Mouse (Mus musculus): ENCODE data around the gene Soat2. TPM values are rescaled to one million over a fixed set of nuclear protein-coding genes. Genes with fewer than 3 reads are reported as not detected.
"Not testable (repeated sequence)": the region's sequence is repeated elsewhere in the genome, so short reads cannot be mapped to it uniquely, and the experiment has no call there.

Soat2 gene
- polyA plus RNA-seq, 1 experiment from 2014 or later = 0.20 TPM

- no peak overlapping the region for H3K27ac ChIP-seq
- WGBS = 90% methylated on average over 5 of the region's 5 CpGs
- no peak overlapping the region for H3K4me3 ChIP-seq
These were observed 9.2 kb upstream of the Soat2 start for GRCm38 (mm10) chr15:102141120-102141519.

DNA sequence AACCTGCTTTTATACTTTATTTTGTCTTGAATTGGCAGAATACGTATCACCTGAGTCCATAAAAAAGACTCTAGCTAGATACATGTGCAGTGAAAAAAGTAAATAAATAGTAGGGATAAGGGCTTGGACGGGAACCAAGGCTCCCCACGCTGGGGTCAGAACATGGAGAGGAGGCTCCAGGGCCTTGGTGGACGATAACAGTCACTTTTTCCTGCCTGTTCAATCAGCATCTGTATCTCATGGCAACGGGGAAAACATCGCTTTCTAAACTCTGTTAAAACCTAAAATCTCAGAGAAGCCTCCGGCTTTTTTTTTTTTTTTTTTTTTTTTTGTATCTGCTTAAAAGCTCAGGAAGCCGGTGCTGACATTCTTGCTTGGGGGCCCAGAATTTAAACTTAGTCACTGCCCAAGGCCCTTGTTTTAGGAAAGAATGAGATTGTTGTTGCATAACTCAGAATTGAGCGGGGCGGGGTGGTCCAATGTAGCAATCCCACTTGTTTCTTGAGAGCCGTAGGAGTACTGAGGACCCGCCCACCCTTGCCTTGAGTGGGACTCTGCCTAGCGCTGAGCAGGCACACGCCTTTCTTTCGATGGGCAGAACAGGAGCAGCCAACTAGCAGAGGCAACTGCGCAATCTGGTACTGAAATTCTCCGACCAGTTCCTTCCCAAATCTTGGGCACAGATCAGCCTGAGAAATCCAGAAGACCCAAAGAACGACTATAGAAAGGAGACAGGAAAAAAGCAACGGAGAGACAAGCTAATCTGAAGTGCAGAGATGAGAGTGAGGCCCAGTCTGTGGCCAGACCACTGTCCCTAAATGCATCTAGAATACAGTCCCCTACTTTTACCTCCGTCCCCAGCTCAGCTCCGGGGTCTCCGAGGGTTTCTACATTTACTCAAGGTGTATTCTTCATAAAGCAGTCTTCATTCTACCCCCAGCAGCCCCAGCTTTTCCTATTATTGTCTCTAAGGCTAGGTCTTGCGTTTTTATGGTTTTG, 7.1 kb upstream of the Soat2 start:
- WGBS = 53% methylated on average over 23 of the region's 23 CpGs
- Histone ChIP-seq H3K4me3 (no peak overlapping the region), H3K36me3 (no peaks in the 10 kb centered on the region), H3K9ac (no peak overlapping the region), H3K27ac (no peak overlapping the region), H3K9me3 (no peaks in the 10 kb centered on the region), H3K4me1 (peaks cover 20% of the 10 kb centered on the region), H3K4me2 (replicated peaks) (no peak overlapping the region), H3K27me3 (peaks cover 28% of the 10 kb centered on the region)
- no peak for ATAC-seq (ENCODE audit: low FRiP score, low read depth)

More at GRCm38 (mm10) chr15:102141120-102141519, 9.2 kb upstream of the Soat2 start:
- no peak for ATAC-seq (ENCODE audit: low FRiP score, low read depth)
- H3K27me3 ChIP-seq = peaks cover 27% of the 10 kb centered on the region
- no peak overlapping the region for H3K9ac ChIP-seq
- no peak overlapping the region for H3K4me2 ChIP-seq (replicated peaks)
- H3K9me3 ChIP-seq = no peaks in the 10 kb centered on the region
- no peaks in the 10 kb centered on the region for H3K36me3 ChIP-seq
- H3K4me1 ChIP-seq = peaks cover 25% of the 10 kb centered on the region

- Histone ChIP-seq H3K4me2 (replicated peaks) (peak within 1 kb of the TSS; percentile 63), H3K4me1 (peaks cover 20% of the 10 kb centered on the region), H3K9ac (peak within 1 kb of the TSS; percentile 59), H3K36me3 (no peaks in the 10 kb centered on the region), H3K4me3 (peak within 1 kb of the TSS; percentile 34), H3K27ac (no peak within 1 kb of the TSS), H3K27me3 (peaks cover 28% of the 10 kb centered on the region), H3K9me3 (no peaks in the 10 kb centered on the region)
- WGBS = 3% methylated on average over 22 of the region's 22 CpGs
- ATAC-seq (ENCODE audit: low FRiP score, low read depth) = no peak
These were observed 6.0 kb upstream of the Soat2 start, which contains the start of gene Igfbp6 for GRCm38 (mm10) chr15:102144274-102144711. Gene Igfbp6, plus strand, starts transcription at chr15:102144362.

- Histone ChIP-seq H3K4me3 (peak overlapping the region; percentile 34), H3K4me1 (peaks cover 20% of the 10 kb centered on the region), H3K27me3 (peaks cover 28% of the 10 kb centered on the region), H3K9ac (peak overlapping the region; percentile 59), H3K9me3 (no peaks in the 10 kb centered on the region), H3K4me2 (replicated peaks) (peak overlapping the region; percentile 63), H3K27ac (no peak overlapping the region), H3K36me3 (no peaks in the 10 kb centered on the region)
- no peak for ATAC-seq (ENCODE audit: low FRiP score, low read depth)
- WGBS = 13% methylated on average over 19 of the region's 19 CpGs
These were observed 5.6 kb upstream of the Soat2 start for GRCm38 (mm10) chr15:102144726-102145125.

GRCm38 (mm10) chr15:102145330-102145729, 5.0 kb upstream of the Soat2 start:
- no peak for ATAC-seq (ENCODE audit: low FRiP score, low read depth)

GRCm38 (mm10) chr15:102146089-102146488, 4.2 kb upstream of the Soat2 start:
- Histone ChIP-seq H3K36me3 (no peaks in the 10 kb centered on the region), H3K4me1 (peaks cover 25% of the 10 kb centered on the region), H3K4me3 (no peak overlapping the region), H3K9ac (no peak overlapping the region), H3K4me2 (replicated peaks) (no peak overlapping the region), H3K27ac (no peak overlapping the region), H3K27me3 (peaks cover 28% of the 10 kb centered on the region), H3K9me3 (no peaks in the 10 kb centered on the region)
- ATAC-seq (ENCODE audit: low FRiP score, low read depth) = no peak
- 82% methylated on average over 5 of the region's 5 CpGs for WGBS

More at GRCm38 (mm10) chr15:102145330-102145729, 5.0 kb upstream of the Soat2 start:
- 0 out of 2 replicates have a peak overlapping the region, but pooled peaks have one; percentile 34 for H3K4me3 ChIP-seq
- H3K4me2 ChIP-seq (replicated peaks) = no peak overlapping the region
- H3K9me3 ChIP-seq = no peaks in the 10 kb centered on the region
- WGBS = 91% methylated on average over 10 of the region's 10 CpGs
- H3K27ac ChIP-seq = no peak overlapping the region
- no peaks in the 10 kb centered on the region for H3K36me3 ChIP-seq
- peaks cover 20% of the 10 kb centered on the region for H3K4me1 ChIP-seq
- peaks cover 28% of the 10 kb centered on the region for H3K27me3 ChIP-seq
- no peak overlapping the region for H3K9ac ChIP-seq

GRCm38 (mm10) chr15:102146882-102147281, 3.4 kb upstream of the Soat2 start:
- Histone ChIP-seq H3K9ac (no peak overlapping the region), H3K27ac (no peak overlapping the region), H3K4me2 (replicated peaks) (no peak overlapping the region), H3K4me3 (no peak overlapping the region), H3K9me3 (no peaks in the 10 kb centered on the region), H3K36me3 (no peaks in the 10 kb centered on the region), H3K27me3 (peaks cover 28% of the 10 kb centered on the region), H3K4me1 (peaks cover 25% of the 10 kb centered on the region)
- ATAC-seq (ENCODE audit: low FRiP score, low read depth) = no peak
- WGBS = 3% methylated on average over 1 of the region's 1 CpGs

- no peaks in the 10 kb centered on the region for H3K36me3 ChIP-seq
- WGBS = 64% methylated on average over 16 of the region's 16 CpGs
- H3K4me2 ChIP-seq (replicated peaks) = no peak overlapping the region
- H3K9ac ChIP-seq = no peak overlapping the region
- H3K27ac ChIP-seq = no peak overlapping the region
- ATAC-seq (ENCODE audit: low FRiP score, low read depth) = no peak
- H3K4me3 ChIP-seq = no peak overlapping the region
- no peaks in the 10 kb centered on the region for H3K9me3 ChIP-seq
- H3K4me1 ChIP-seq = peaks cover 23% of the 10 kb centered on the region
- H3K27me3 ChIP-seq = peaks cover 28% of the 10 kb centered on the region
These were observed 2.5 kb upstream of the Soat2 start for GRCm38 (mm10) chr15:102147674-102148402.

- no peak for ATAC-seq (ENCODE audit: low FRiP score, low read depth)
- Histone ChIP-seq H3K27ac (no peak overlapping the region), H3K27me3 (peaks cover 17% of the 10 kb centered on the region), H3K4me2 (replicated peaks) (no peak overlapping the region), H3K36me3 (no peaks in the 10 kb centered on the region), H3K9me3 (no peaks in the 10 kb centered on the region), H3K4me1 (peaks cover 8% of the 10 kb centered on the region), H3K4me3 (no peak overlapping the region), H3K9ac (no peak overlapping the region)
- 69% methylated on average over 4 of the region's 4 CpGs for WGBS
These were observed 765 bp upstream of the Soat2 start for GRCm38 (mm10) chr15:102149561-102149960.

- no peaks in the 10 kb centered on the region for H3K9me3 ChIP-seq
- no peaks in the 10 kb centered on the region for H3K36me3 ChIP-seq
- ATAC-seq (ENCODE audit: low FRiP score, low read depth) = no peak
- peaks cover 5% of the 10 kb centered on the region; the same call in 1 of the 2 replicates for H3K4me1 ChIP-seq
- H3K9ac ChIP-seq = no peak overlapping the region
- no peak overlapping the region for H3K4me3 ChIP-seq
- H3K27me3 ChIP-seq = no peaks in the 10 kb centered on the region
- H3K4me2 ChIP-seq (replicated peaks) = no peak overlapping the region
- WGBS = 26% methylated on average over 4 of the region's 4 CpGs
- no peak overlapping the region for H3K27ac ChIP-seq
These were observed 2.3 kb downstream of the Soat2 start for GRCm38 (mm10) chr15:102152646-102153045.

DNA sequence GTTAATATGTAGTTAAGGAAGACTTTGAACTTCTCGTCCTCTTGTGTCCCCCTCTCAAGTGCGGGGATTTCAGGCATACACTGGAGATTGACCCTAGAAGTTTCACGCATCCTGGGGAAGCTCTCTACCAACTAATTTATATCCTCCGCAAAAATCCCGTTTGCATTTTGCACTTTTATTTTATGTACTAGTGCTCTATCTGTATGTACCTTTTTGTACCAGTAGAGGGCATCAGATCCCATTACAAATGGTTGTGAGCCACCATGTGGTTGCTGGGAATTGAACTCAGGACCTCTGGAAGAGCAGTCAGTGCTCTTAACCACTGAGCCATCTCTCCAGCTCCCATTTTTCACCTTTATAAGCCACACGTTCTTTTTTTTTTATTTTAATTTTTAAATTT, 4.7 kb downstream of the Soat2 start:
- H3K36me3 ChIP-seq; H3K4me1 ChIP-seq; H3K9me3 ChIP-seq; H3K27me3 ChIP-seq; H3K9ac ChIP-seq; H3K27ac ChIP-seq; H3K4me2 ChIP-seq (replicated peaks); H3K4me3 ChIP-seq; ATAC-seq (ENCODE audit: low FRiP score, low read depth): not testable (repeated sequence)
- WGBS = 91% methylated on average over 6 of the region's 6 CpGs

GRCm38 (mm10) chr15:102156836-102157235, 6.5 kb downstream of the Soat2 start:
- WGBS = 46% methylated on average over 20 of the region's 20 CpGs
- ATAC-seq (ENCODE audit: low FRiP score, low read depth) = no peak

More at GRCm38 (mm10) chr15:102156836-102157235, 6.5 kb downstream of the Soat2 start:
- no peak overlapping the region for H3K9ac ChIP-seq
- no peaks in the 10 kb centered on the region for H3K27me3 ChIP-seq
- H3K36me3 ChIP-seq = no peaks in the 10 kb centered on the region
- no peak overlapping the region for H3K4me3 ChIP-seq
- H3K4me2 ChIP-seq (replicated peaks) = no peak overlapping the region
- H3K4me1 ChIP-seq = no peaks in the 10 kb centered on the region
- no peak overlapping the region for H3K27ac ChIP-seq
- no peaks in the 10 kb centered on the region for H3K9me3 ChIP-seq
